Mouse (Mus musculus) c-Kit-positive CD71-positive TER-119-positive erythroid progenitor cells, embryonic 14.5 days (primary cell): ENCODE results near the gene Crp.

Experiments
- DNase-seq: peaks from one replicate; pipeline ENCODE4 v3.0.0-alpha.2; 2013; ENCODE audit warnings: low spot score

The Crp gene

DNA sequence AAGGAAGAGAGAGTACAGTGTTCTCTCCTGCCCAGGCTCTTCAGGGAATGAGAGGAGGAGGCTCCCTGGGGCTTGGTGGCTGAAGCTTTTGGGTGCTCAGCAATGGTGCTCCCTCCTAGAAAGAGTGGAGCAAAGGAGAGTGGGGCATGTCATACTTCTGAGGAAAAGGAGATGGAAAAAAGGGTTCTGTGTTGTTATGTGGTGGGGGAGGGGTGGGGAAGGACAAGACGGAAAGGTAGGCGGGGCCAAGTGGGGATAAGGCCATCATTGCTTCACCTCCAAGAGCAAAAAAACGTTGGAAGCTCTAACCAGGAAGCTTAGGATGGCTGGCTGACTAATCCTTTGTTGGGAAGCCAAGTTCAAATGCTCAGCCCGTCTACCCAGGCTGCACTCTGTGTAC, 14.1 kb downstream of the Crp start:
- no peak for DNase-seq

- DNase-seq: no peak
Observed at GRCm38 (mm10) chr1:172751241-172751640, 53.4 kb downstream of the Crp start.

DNA sequence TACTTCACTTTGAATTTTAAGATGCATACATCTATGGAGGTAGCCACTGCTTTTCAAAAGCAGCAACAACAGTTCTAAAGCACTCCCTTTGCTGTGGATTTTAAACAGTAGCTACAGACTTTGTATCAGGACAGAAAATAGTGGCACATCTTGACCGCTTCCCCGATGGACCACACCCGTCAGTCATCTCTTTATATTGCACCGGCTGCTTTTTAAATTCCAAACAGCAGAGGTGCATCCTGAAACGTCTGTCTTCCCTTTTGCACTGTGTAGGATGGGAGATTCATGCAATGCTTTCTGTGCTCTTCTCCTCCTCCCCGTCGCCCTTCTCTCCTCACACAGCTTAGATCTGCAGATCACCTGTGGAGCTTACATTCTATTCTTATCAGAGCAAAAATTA, 57.3 kb downstream of the Crp start:
- DNase-seq: no peak

GRCm38 (mm10) chr1:172759525-172759924, 61.7 kb downstream of the Crp start:
- DNase-seq: no peak

- no peak for DNase-seq
Observed at GRCm38 (mm10) chr1:172779195-172779594, 81.3 kb downstream of the Crp start.

GRCm38 (mm10) chr1:172785322-172785721, 87.5 kb downstream of the Crp start:
- DNase-seq: no peak

DNA sequence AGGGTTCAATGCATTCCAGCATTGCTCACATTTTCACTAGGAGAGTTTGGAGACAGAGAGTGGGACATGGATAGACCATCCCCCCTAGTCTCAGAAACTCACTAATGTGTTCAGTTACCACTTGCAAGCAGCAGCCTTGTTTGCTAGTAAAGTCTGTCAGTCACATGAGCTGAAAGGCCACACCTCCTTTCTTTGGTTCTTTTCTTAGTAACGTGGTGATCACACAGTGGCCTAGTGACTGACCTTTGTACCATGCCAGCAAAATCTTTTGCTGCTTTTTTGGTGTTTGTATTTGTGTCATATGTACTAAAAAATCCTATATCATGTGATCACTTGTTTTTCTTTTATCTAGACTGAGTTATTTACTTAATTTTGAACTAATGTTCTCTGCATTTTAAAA, 88.0 kb downstream of the Crp start:
- no peak for DNase-seq

DNA sequence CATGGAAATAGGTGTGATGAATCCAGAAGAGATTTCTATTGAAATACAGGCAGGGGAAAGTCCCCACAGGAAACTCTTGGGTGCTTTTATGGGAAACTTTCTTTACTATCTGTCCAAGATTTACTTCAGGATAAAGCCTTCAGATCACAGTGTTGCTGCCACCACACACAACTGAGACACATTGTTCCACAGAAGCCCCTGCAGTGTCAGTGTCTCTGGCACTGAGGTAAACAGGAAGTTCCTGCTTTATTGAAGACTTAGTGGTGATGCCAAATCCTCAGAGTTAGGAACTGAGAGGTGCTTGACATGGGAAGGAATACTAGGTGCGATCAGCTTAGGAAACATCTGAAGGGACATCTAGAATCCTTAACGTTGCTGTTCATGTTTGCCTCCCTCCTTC, 131.1 kb downstream of the Crp start:
- DNase-seq: no peak

DNA sequence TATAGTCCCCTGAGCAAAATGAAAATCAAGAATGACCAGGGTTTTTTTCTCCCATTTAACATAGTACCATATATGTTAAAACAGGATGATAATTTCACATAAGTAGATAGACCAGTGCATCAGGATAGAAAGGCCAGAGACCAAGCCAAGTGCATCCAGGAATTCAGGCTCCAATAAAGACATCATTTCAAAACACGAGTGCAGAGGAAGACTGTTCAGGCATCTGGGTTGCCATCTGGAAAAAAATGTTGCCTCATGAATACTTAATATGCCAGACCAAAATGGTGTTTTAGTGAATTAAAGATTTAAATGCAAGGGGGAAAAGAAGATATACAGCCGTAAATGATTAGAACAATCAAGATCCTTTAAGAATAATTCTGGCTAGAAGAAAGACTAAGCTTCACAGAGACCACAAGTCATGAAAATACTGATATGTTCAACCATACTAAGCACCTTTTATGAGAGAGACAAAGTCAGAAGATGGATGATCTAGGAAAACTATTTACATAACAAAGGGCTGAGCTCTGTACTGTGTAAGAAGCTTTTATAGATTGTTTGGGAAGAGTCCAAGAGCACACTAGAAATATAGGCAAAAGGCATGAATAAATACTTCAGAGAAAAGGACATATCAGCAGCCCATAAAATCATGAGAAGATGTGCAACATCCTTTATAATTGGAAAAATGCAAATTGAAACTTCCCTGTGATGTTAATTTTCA, 149.3 kb downstream of the Crp start:
- DNase-seq: no peak

DNA sequence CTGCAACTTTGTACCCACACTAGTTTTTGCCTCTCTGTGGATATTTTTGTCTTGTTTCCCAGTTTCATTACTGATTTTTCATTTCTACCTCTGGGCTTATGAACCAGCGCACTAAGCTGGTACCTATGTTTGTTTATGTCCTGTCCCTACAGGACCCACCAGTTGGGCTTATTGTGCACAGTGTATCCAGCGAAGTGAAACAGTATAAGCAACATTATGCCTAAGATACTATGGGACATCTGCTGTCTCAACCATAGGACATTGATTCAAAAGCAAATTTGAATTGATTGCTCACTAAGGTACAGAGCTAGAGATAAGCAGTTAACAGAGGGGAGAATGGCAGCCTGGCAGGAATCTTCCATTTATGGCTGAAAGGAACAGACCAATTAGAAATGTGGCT, 150.3 kb downstream of the Crp start:
- DNase-seq: no peak

GRCm38 (mm10) chr1:172875265-172875664, 177.4 kb downstream of the Crp start:
- no peak for DNase-seq

- no peak for DNase-seq
Observed at GRCm38 (mm10) chr1:172876675-172877074, 178.8 kb downstream of the Crp start.
